Mouse (Mus musculus) forebrain, postnatal 0 days (tissue): ENCODE results near the gene Zxdc. TPM values are rescaled to one million over a fixed set of nuclear protein-coding genes. Genes with fewer than 3 reads are reported as not detected.

Experiments
- ATAC-seq: fragments of 200-750 bp; cut with Nextera tagmentation; 2 replicates; pipeline ENCODE4 v1.8.0; 2017; ENCODE audit warnings: mild to moderate bottlenecking, moderate library complexity
- DNase-seq: peaks from one replicate; pipeline ENCODE4 v3.0.0-alpha.2; 2015
- H3K27ac ChIP-seq: fragments of 300-500 bp; sonication (generic); 2 replicates; pipeline ENCODE4 v1.5.1; 2014; ENCODE audit warnings: low read depth, mild to moderate bottlenecking, antibody characterized with exemption, low read length, moderate library complexity, mixed read lengths
- H3K27me3 ChIP-seq: fragments of 300-500 bp; sonication (generic); 2 replicates; pipeline ENCODE4 v1.6.1; 2014; ENCODE audit warnings: mild to moderate bottlenecking, low read length, mixed read lengths; ENCODE audit not compliant: insufficient read depth
- H3K36me3 ChIP-seq: fragments of 300-500 bp; sonication (generic); 2 replicates; pipeline ENCODE4 v1.6.1; 2014; ENCODE audit warnings: mild to moderate bottlenecking, moderate library complexity; ENCODE audit not compliant: insufficient read depth
- H3K4me1 ChIP-seq: fragments of 300-500 bp; sonication (generic); 2 replicates; pipeline ENCODE4 v1.6.1; 2014; ENCODE audit warnings: antibody characterized with exemption; ENCODE audit not compliant: insufficient read depth
- H3K4me2 ChIP-seq: fragments of 300-500 bp; sonication (generic); 2 replicates; pipeline ENCODE4 v1.6.1; 2014; ENCODE audit warnings: low read depth, mild to moderate bottlenecking, moderate library complexity
- H3K4me3 ChIP-seq: fragments of 300-500 bp; sonication (generic); 2 replicates; pipeline ENCODE4 v1.5.1; 2014; ENCODE audit warnings: low read depth, low read length, mixed read lengths
- H3K9ac ChIP-seq: fragments of 300-500 bp; sonication (generic); 2 replicates; pipeline ENCODE4 v1.6.1; 2014; ENCODE audit warnings: mild to moderate bottlenecking
- H3K9me3 ChIP-seq: fragments of 300-500 bp; sonication (generic); 2 replicates; pipeline ENCODE4 v1.6.1; 2016; ENCODE audit warnings: low read length
- CTCF ChIP-seq: sonication (generic); IDR thresholded peaks from 2 replicates; pipeline ENCODE4 v1.5.1; 2016; ENCODE audit warnings: antibody characterized with exemption, control low read depth, low read depth
- WGBS: fragments of 180-500 bp; shearing (Covaris S2); extraction: QIAGEN DNeasy Blood & Tissue Kit; methylation state at CpG from one replicate; pipeline ENCODE4 v1.1.7; 2014; 5-methylcytosine and 5-hydroxymethylcytosine counted together
- polyA plus RNA-seq: library from polyadenylated mRNA; unstranded; fragments of >200 nt; fragmentation: Nextera tagmentation; extraction: Ambion mirVana; gene quantifications from 2 replicates; pipeline ENCODE4 v1.2.1, GENCODE M21; 2015
- total RNA-seq: library from RNA; depleted of rRNA; stranded (reverse); fragments of >200 nt; gene quantifications from 2 replicates; pipeline ENCODE4 v1.2.3, GENCODE M21; 2014

The Zxdc gene
- total and polyA plus RNA-seq, 2 experiments from 2014 or later: 7.7 to 33.6 TPM

GRCm38 (mm10) chr6:90410972-90411371 is 41.7 kb downstream of the Zxdc start:
- no peak for ATAC-seq
- WGBS: 92% methylated on average over 1 of the region's 1 CpGs
- Histone ChIP-seq H3K27me3 (no peaks in the 10 kb centered on the region), H3K36me3 (peaks cover 6% of the 10 kb centered on the region), H3K4me1 (no peaks in the 10 kb centered on the region), H3K4me2 (no peak overlapping the region), H3K9me3 (no peaks in the 10 kb centered on the region), H3K4me3 (no peak overlapping the region), H3K9ac (no peak overlapping the region), H3K27ac (no peak overlapping the region)
- TF ChIP-seq CTCF: no peak
- no peak for DNase-seq

DNA sequence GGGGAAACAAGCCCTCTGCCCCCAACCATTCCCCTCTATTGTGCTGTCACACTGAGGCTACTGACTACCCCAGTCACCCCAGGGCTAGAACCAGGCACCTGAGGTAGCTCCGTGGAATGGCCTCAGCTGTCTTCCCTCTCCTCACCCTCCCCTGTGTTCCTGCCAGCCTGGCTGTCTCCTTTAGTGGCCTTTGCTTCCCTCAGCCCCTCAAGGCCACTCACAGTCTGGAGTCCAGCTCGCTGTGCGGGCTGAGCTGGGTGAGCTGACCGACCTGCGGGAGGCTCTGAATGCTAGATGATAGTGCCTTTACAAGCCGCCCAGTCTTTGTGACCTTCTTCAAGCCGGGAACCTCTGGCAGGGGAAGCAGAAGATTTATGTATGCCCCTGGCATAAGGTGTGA is 42.6 kb downstream of the Zxdc start:
- no peak for TF ChIP-seq CTCF
- WGBS: 81% methylated on average over 7 of the region's 7 CpGs

GRCm38 (mm10) chr6:90422565-90422964 is 53.3 kb downstream of the Zxdc start:
- H3K27me3 ChIP-seq: no peaks in the 10 kb centered on the region
- no peaks in the 10 kb centered on the region for H3K9me3 ChIP-seq
- peak; percentile 89 for DNase-seq
- peak; percentile 94 for TF ChIP-seq CTCF
- H3K36me3 ChIP-seq: no peaks in the 10 kb centered on the region
- H3K4me3 ChIP-seq: peak overlapping the region; percentile 5; the same call in 1 of the 2 replicates
- peak overlapping the region; percentile 54 for H3K27ac ChIP-seq
- ATAC-seq: peak; percentile 95
- H3K4me1 ChIP-seq: no peaks in the 10 kb centered on the region
- H3K4me2 ChIP-seq: peak overlapping the region; percentile 47
- peak overlapping the region; percentile 44 for H3K9ac ChIP-seq
- 3% methylated on average over 14 of the region's 14 CpGs for WGBS

More for the DNA sequence above, 42.6 kb downstream of the Zxdc start:
- Histone ChIP-seq H3K36me3 (no peaks in the 10 kb centered on the region), H3K4me1 (no peaks in the 10 kb centered on the region), H3K27ac (no peak overlapping the region), H3K27me3 (no peaks in the 10 kb centered on the region), H3K9ac (no peak overlapping the region), H3K4me2 (no peak overlapping the region), H3K9me3 (no peaks in the 10 kb centered on the region), H3K4me3 (no peak overlapping the region)
- DNase-seq: no peak
- ATAC-seq: no peak

DNA sequence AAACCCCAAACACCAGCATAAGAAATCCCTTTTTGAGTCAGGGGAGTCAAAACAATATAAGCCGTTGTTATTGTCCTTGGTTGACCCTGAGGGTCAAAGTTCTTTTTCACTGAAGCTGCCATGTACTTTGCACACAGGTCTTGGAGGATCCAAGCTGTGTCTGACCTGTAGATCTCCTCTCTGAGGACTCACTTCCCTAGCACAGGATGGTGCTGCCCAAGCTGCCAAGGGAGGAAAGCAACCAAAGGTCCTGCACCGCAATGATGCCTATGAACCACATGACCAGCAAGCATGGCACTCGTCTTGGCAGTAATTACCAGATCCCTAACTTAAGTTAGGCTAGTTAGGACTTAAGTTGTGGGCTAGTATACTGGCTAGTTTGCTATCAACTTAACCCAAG is 56.1 kb downstream of the Zxdc start:
- Histone ChIP-seq H3K9ac (no peak overlapping the region), H3K36me3 (no peaks in the 10 kb centered on the region), H3K4me2 (no peak overlapping the region), H3K4me3 (no peak overlapping the region), H3K9me3 (no peaks in the 10 kb centered on the region), H3K27ac (no peak overlapping the region), H3K4me1 (peaks cover 4% of the 10 kb centered on the region; the same call in 1 of the 2 replicates), H3K27me3 (no peaks in the 10 kb centered on the region)
- ATAC-seq: no peak
- no peak for TF ChIP-seq CTCF
- no peak for DNase-seq
- WGBS: 83% methylated on average over 3 of the region's 3 CpGs

GRCm38 (mm10) chr6:90426003-90426402 is 56.7 kb downstream of the Zxdc start:
- DNase-seq (no peak), ATAC-seq (no peak)
- Histone ChIP-seq H3K27me3 (no peaks in the 10 kb centered on the region), H3K4me2 (no peak overlapping the region), H3K4me3 (no peak overlapping the region), H3K27ac (no peak overlapping the region), H3K36me3 (no peaks in the 10 kb centered on the region), H3K9ac (no peak overlapping the region), H3K4me1 (peaks cover 4% of the 10 kb centered on the region; the same call in 1 of the 2 replicates), H3K9me3 (no peaks in the 10 kb centered on the region)
- 84% methylated on average over 4 of the region's 4 CpGs for WGBS
- TF ChIP-seq CTCF: no peak

GRCm38 (mm10) chr6:90428380-90428974 is 59.2 kb downstream of the Zxdc start, which contains the start of gene Cfap100:
Cfap100 (minus strand) TSS chr6:90428797.
- H3K9ac ChIP-seq: peak within 1 kb of the TSS; percentile 63
- DNase-seq: peak; percentile 79
- WGBS: 1% methylated on average over 31 of the region's 31 CpGs
- no peaks in the 10 kb centered on the region for H3K9me3 ChIP-seq
- H3K27me3 ChIP-seq: no peaks in the 10 kb centered on the region
- H3K4me3 ChIP-seq: peak within 1 kb of the TSS; percentile 45
- peak; percentile 94 for ATAC-seq
- H3K36me3 ChIP-seq: no peaks in the 10 kb centered on the region
- H3K4me2 ChIP-seq: peak within 1 kb of the TSS; percentile 83
- H3K4me1 ChIP-seq: peaks cover 7% of the 10 kb centered on the region; the same call in 1 of the 2 replicates
- peak within 1 kb of the TSS; percentile 73 for H3K27ac ChIP-seq
- peak; percentile 72 for TF ChIP-seq CTCF

DNA sequence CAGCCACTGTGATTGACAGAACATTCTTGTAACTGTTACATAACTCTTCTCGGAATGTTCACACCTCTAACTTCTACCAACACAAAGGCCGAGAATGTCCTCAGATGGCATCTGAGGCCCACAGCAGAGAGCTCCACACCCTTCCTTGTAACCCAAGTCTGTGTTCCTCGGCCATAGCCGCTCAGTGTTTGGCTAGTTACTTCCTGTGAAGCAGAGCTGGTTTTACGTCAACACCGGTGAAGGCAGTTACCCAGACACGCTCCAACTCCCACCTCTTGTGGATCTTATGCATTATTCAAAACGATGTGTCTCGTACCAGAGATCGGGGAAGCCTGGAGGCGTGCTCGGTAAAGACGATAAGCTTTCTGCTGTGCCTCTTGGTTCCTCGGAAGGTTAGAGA is 60.6 kb downstream of the Zxdc start:
- Histone ChIP-seq H3K4me1 (peaks cover 7% of the 10 kb centered on the region; the same call in 1 of the 2 replicates), H3K4me2 (no peak overlapping the region), H3K36me3 (no peaks in the 10 kb centered on the region), H3K27ac (no peak overlapping the region), H3K27me3 (no peaks in the 10 kb centered on the region), H3K9me3 (no peaks in the 10 kb centered on the region), H3K4me3 (no peak overlapping the region), H3K9ac (no peak overlapping the region)
- no peak for TF ChIP-seq CTCF
- DNase-seq (no peak), ATAC-seq (no peak)
- 77% methylated on average over 14 of the region's 14 CpGs for WGBS
